Mouse (Mus musculus) ovary, postnatal 14 days (tissue): ENCODE data around the gene Il3.

Experiments
- DNase-seq: peaks from one replicate; pipeline ENCODE4 v3.0.0; 2022; ENCODE audit warnings: low spot score

Gene Il3

GRCm38 (mm10) chr11:54216091-54216490 is 51.0 kb downstream of the Il3 start:
- DNase-seq: no peak
